Mouse (Mus musculus) heart, adult 2 months (tissue): Measurements from ENCODE around the gene Nat8f1. TPM values are rescaled to one million over a fixed set of nuclear protein-coding genes. Genes with fewer than 3 reads are reported as not detected.
"Not testable (repeated sequence)": the region's sequence is repeated elsewhere in the genome, so short reads cannot be mapped to it uniquely, and the experiment has no call there.

ENCODE experiments used
- DNase-seq, 2 experiments: peaks; one replicate each; pipeline ENCODE4 v3.0.0; 2021
- H3K27ac ChIP-seq: fragments of 200-600 bp; 2 replicates; pipeline ENCODE4 v1.8.1; 2022
- H3K27me3 ChIP-seq: fragments of 200-500 bp; 2 replicates; pipeline ENCODE4 v1.6.1; 2012; ENCODE audit warnings: mild to moderate bottlenecking, low read length, inconsistent platforms, mixed read lengths; ENCODE audit not compliant: control insufficient read depth, insufficient read depth
- H3K36me3 ChIP-seq: fragments of 200-500 bp; 2 replicates; pipeline ENCODE4 v1.6.1; 2012; ENCODE audit warnings: low read length, inconsistent platforms; ENCODE audit not compliant: control insufficient read depth, insufficient read depth
- H3K4me1 ChIP-seq: fragments of 200-500 bp; 2 replicates; pipeline ENCODE4 v1.6.1; 2011; ENCODE audit warnings: low read length; ENCODE audit not compliant: control insufficient read depth, insufficient read depth
- H3K4me3 ChIP-seq: fragments of 200-600 bp; 2 replicates; pipeline ENCODE4 v1.8.1; 2022
- H3K79me2 ChIP-seq: fragments of 200-500 bp; replicated peaks from 2 replicates; pipeline ENCODE4 v1.6.1; 2012; ENCODE audit warnings: mild to moderate bottlenecking, inconsistent platforms, low read length, moderate library complexity, mixed read lengths; ENCODE audit not compliant: control insufficient read depth, insufficient read depth
- H3K9ac ChIP-seq: fragments of 200-500 bp; 2 replicates; pipeline ENCODE4 v1.6.1; 2012; ENCODE audit warnings: low read depth, mild to moderate bottlenecking, control low read depth, inconsistent platforms, low read length, mixed read lengths
- CTCF ChIP-seq: fragments of 200-600 bp; IDR thresholded peaks from 2 replicates; pipeline ENCODE4 v1.8.1; 2022; ENCODE audit warnings: antibody characterized with exemption, mild to moderate bottlenecking, moderate library complexity
- EP300 ChIP-seq: fragments of 200-500 bp; IDR thresholded peaks from 2 replicates; pipeline ENCODE4 v1.6.1; 2011; ENCODE audit warnings: low read depth, low read length, control low read depth; ENCODE audit not compliant: insufficient read depth
- POLR2A ChIP-seq: fragments of 200-500 bp; IDR thresholded peaks from 2 replicates; pipeline ENCODE4 v1.6.1; 2011; ENCODE audit warnings: mild to moderate bottlenecking, low read depth, low read length, control low read depth; ENCODE audit not compliant: insufficient read depth
- WGBS: fragments of 180-500 bp; shearing (Covaris S2); methylation state at CpG from one replicate; pipeline ENCODE4 v1.1.7; 2018; 5-methylcytosine and 5-hydroxymethylcytosine counted together
- intact Hi-C: fragments of 180-260 bp; cut with DNase I; formaldehyde crosslinking; loops from one replicate; pipeline ENCODE4 v1.15.1; 2025
- polyA plus RNA-seq: library from polyadenylated mRNA; depleted of rRNA; stranded (reverse); fragments of >200 nt; gene quantifications from 2 replicates; pipeline ENCODE4 v1.2.3, GENCODE M21; 2012
- total RNA-seq, 2 experiments: library from RNA; stranded (reverse); gene quantifications; 2 replicates each; pipeline ENCODE4 v1.2.3; 2021

Gene Nat8f1
- total and polyA plus RNA-seq, 3 experiments = 2.0 to 5.1 (median 2.1) TPM

DNA sequence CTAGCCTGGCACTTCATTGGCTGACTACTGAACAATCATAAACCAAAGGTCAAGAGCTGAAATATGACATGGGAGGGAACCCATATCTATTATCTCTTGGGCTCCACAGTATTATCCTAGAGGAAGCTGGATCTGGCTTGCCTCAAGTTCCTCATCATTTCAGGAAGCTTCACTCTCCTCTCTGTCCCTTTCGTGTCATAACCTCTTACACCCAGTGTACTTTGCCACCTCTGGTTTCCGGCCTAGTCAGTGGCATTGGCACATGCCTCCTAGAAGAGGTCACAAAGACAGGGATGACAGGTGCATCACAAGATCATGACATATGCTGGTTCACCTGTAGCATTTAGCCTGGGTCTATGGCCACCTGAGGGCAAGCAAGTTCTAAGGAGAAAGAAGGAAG, 13.2 kb downstream of the Nat8f1 start:
- no peak overlapping the region for H3K9ac ChIP-seq
- intact Hi-C loops = loop anchor here (5.0 kb wide), 1 partner anchor 250 kb away; no protein-coding TSS in a partner anchor
- no peaks in the 10 kb centered on the region for H3K27me3 ChIP-seq
- no peak overlapping the region for H3K4me3 ChIP-seq
- no peak for DNase-seq
- no peaks in the 10 kb centered on the region for H3K36me3 ChIP-seq
- no peaks in the 10 kb centered on the region for H3K79me2 ChIP-seq
- H3K4me1 ChIP-seq = peaks cover 2% of the 10 kb centered on the region; the same call in 1 of the 2 replicates
- 89% methylated on average over 2 of the region's 2 CpGs for WGBS
- TF ChIP-seq POLR2A = no peak
- H3K27ac ChIP-seq = no peak overlapping the region

GRCm38 (mm10) chr6:85898596-85899475, 16.7 kb downstream of the Nat8f1 start:
- not testable (repeated sequence) for H3K4me3 ChIP-seq, H3K36me3 ChIP-seq, H3K27me3 ChIP-seq, H3K79me2 ChIP-seq, H3K27ac ChIP-seq, H3K9ac ChIP-seq, H3K4me1 ChIP-seq, DNase-seq
- WGBS = 74% methylated on average over 7 of the region's 8 CpGs
- intact Hi-C loops = loop anchor here (5.0 kb wide), 1 partner anchor 67 kb away; the partner anchor contains the start of gene Nat8

DNA sequence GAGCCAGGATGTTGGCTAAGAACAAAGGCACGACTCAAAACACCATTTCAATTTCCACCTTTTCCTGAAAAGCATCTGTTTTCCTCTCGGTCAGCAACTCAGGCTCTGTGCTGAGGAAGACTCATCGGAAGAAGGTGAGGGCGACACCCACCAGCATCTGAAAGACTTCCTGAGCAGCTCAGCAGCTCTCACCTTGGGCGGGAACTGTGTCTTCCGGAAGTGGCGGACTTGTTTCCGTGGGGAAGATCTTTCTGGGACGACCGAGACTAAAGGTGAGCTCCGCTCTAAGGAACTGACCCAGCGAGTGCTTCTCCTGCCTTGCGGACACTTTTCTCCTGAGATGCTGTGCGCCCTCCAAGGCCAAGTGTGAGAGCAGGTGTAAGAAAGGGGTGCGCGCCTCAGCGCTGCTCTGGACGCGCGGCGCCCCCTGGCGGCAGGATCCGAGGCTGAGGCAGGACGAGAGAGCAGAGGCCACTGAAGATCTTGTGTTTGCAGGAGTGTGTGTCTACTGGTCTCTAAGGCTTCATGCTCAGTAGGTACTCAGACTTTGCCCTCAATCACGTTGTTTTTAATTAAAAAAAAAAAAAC, 20.3 kb downstream of the Nat8f1 start:
- peak in 1 of 2 experiments; percentile 33 for DNase-seq
- H3K27ac ChIP-seq, H3K4me1 ChIP-seq, H3K4me3 ChIP-seq, H3K9ac ChIP-seq, H3K27me3 ChIP-seq, H3K79me2 ChIP-seq, H3K36me3 ChIP-seq: not testable (repeated sequence)
- peak; percentile 73 for TF ChIP-seq CTCF
- WGBS = 63% methylated on average over 25 of the region's 25 CpGs
- intact Hi-C loops = loop anchor here (5.0 kb wide), 1 partner anchor 63 kb away; the partner anchor contains the start of gene Nat8

- no peaks in the 10 kb centered on the region for H3K27me3 ChIP-seq
- no peak overlapping the region for H3K27ac ChIP-seq
- no peak overlapping the region for H3K4me3 ChIP-seq
- no peak for DNase-seq
- TF ChIP-seq POLR2A (no peak), EP300 (no peak), CTCF (no peak)
- H3K79me2 ChIP-seq = no peaks in the 10 kb centered on the region
- WGBS = 87% methylated on average over 2 of the region's 2 CpGs
- intact Hi-C loops = no loop called here
- H3K36me3 ChIP-seq = no peaks in the 10 kb centered on the region
- H3K9ac ChIP-seq = no peak overlapping the region
- no peaks in the 10 kb centered on the region for H3K4me1 ChIP-seq
These were observed 26.5 kb downstream of the Nat8f1 start for GRCm38 (mm10) chr6:85888961-85889360.

GRCm38 (mm10) chr6:85884311-85884710, 31.2 kb downstream of the Nat8f1 start:
- 85% methylated on average over 1 of the region's 1 CpGs for WGBS
- no peaks in the 10 kb centered on the region for H3K36me3 ChIP-seq
- TF ChIP-seq CTCF = no peak

GRCm38 (mm10) chr6:85883246-85883645, 32.2 kb downstream of the Nat8f1 start:
- H3K4me3 ChIP-seq, H3K36me3 ChIP-seq, intact Hi-C loops, H3K79me2 ChIP-seq, H3K9ac ChIP-seq, H3K27ac ChIP-seq, H3K4me1 ChIP-seq, DNase-seq, H3K27me3 ChIP-seq: not testable (repeated sequence)
- WGBS = 91% methylated on average over 9 of the region's 9 CpGs

More at GRCm38 (mm10) chr6:85884311-85884710, 31.2 kb downstream of the Nat8f1 start:
- DNase-seq = no peak
- H3K4me3 ChIP-seq = no peak overlapping the region
- no peak overlapping the region for H3K27ac ChIP-seq
- no peaks in the 10 kb centered on the region for H3K27me3 ChIP-seq
- no peaks in the 10 kb centered on the region for H3K4me1 ChIP-seq
- intact Hi-C loops = no loop called here
- H3K79me2 ChIP-seq = no peaks in the 10 kb centered on the region
- no peak overlapping the region for H3K9ac ChIP-seq

DNA sequence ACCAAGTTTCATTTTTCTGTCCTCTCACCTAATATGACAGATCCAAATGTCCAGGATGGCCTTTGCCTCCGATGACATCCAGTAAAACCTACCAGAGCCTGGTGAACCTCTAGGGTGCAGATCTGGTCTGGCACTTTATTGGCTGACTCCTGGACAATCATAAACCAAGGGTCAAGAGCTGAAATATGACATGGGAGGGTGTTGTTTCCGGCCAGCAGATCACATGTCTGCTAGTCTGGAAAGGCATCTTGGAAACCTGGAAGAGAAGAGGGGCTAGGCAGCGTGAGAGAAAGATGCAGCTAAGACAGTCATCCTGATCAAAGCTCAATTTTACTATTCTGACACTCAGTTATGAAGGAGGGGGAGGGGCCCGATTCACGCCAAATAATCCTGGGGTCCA, 46.5 kb downstream of the Nat8f1 start, which contains the start of gene Nat8f2:
TSS of gene Nat8f2 (minus strand) at position 153 of the 400 bp plus-strand sequence.
- H3K79me2 ChIP-seq, DNase-seq, H3K27me3 ChIP-seq, H3K27ac ChIP-seq, H3K4me3 ChIP-seq, intact Hi-C loops, H3K9ac ChIP-seq, H3K36me3 ChIP-seq, H3K4me1 ChIP-seq: not testable (repeated sequence)
- WGBS = 84% methylated on average over 5 of the region's 5 CpGs
